Mouse (Mus musculus) adrenal gland, postnatal 4 days (tissue): Measurements from ENCODE around the gene Gm3880. TPM values are rescaled to one million over a fixed set of nuclear protein-coding genes. Genes with fewer than 3 reads are reported as not detected.
"Not testable (repeated sequence)": the region's sequence is repeated elsewhere in the genome, so short reads cannot be mapped to it uniquely, and the experiment has no call there.

Source experiments
- DNase-seq, 2 experiments: peaks; one replicate each; pipeline ENCODE4 v3.0.0; 2021 to 2022; ENCODE audit warnings: low spot score in 2 of 2, mixed read lengths in 2 of 2
- long read RNA-seq, 2 experiments: library from polyadenylated mRNA; stranded (forward); transcript quantifications; one replicate each; pipeline ENCODE4 v2.0.0; 2021
- total RNA-seq, 2 experiments: library from RNA; stranded (reverse); gene quantifications; 2 replicates each; pipeline ENCODE4 v1.2.3; 2021

The Gm3880 gene
- not detected for total RNA-seq
- long read RNA-seq, experiment 1: 0 reads
- long read RNA-seq, experiment 2: 0 reads

DNA sequence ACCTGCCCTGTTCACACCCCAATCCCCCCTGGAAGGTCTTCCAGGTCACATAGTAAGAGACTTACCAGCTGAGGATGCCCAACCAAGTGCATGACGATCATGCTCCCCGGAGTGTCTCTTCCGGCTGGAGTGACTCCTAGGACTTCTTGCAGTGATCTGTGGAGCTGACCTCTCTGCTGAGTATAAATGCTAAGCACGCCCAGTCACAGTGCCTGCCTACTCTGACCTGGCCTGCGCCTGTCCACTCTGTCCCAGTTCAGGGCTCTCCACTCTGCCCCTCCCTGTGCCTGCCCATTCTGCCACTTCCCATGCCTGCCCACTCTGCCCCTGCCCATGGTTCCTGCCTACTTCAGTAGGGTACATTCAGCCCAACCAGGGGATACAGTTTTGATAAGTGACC lies at the start of gene Gm3880:
Gene Gm3880 (minus strand): TSS at position 101 of the 400 bp plus-strand sequence.
- not testable (repeated sequence) for DNase-seq

DNA sequence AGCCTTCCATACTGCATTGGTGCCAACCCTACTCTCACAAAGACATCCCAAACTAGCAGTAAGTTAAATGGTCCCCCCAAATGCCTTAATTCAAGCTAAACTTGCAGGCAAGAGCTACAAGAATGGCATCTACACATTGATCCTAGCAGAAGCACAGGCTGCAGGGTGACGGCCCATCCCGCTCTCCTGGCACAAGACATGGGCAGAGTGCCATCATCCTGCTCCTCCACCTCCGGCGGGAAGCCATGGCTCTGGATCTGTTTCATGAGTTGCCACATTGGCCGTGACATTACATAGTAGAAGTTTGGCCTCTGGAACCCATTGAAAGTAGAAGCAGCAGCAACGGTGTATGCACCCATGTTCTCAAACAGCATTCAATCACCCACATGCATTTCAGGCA lies 37.5 kb upstream of the Gm3880 start:
- not testable (repeated sequence) for DNase-seq

DNA sequence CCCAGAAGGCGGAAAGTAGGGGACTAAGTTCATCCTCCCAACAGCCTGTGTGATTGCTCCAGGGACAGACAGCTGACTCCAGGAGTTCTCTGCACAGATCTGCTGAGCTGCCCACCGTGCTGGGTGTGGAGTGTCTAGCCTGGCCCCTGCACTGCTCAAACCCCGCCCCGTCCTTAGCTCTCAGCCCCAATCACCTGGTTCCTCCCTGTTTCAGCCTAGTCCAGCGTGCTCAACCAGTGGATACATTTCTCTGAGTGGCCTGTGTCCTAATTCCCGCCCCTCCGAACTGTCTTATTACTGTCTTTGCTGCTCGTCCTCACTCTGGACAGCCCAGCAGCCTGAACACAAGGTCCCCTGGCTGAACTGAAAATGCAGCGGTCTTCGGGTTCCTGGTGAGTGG lies 20.8 kb upstream of the Gm3880 start, which contains the start of the genes Gm9112 and Dmrtc1b:
Gene Gm9112 (minus strand): TSS at position 101 of the 400 bp plus-strand sequence.
Gene Dmrtc1b (plus strand): TSS at position 331 of the 400 bp plus-strand sequence.
- not testable (repeated sequence) for DNase-seq

DNA sequence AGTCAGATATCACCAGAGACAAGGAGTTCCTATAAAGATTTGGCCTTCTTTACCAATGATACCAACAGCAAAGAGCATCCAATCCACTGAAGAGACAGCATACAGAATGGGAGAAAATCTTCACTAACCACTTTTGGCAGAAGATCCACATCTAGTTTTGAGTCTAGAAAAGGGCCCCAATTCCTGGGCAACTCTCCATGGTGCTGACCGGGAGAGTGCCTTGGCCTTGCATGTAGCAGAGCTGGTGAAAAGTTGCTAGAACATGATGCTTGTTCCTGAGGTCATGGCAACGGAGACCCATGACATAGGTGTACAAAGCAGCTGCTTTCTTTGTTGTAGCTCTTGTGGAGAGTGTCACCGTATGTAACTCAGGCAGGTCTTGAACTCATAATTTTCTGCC lies 13.9 kb upstream of the Gm3880 start:
- not testable (repeated sequence) for DNase-seq

DNA sequence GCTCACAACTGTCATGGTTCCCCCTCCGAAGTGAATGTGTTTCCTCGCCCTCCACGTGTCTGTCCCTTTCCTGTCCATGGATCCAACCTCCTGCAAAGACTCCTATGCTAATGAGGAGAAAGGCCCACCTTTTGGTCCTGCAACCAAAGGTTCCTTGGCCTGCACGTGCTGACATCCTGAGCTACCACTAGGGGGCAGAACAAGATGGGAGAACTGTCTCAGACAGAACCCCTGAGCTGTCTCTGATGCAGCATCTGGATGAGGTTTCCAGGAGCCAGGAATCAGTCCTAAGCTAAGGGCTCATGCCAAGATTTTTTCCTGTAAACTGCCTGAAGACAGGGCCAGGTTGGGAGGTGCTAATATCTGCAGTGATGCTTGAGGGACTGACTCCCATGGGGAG lies 2.5 kb upstream of the Gm3880 start:
- DNase-seq: not testable (repeated sequence)

DNA sequence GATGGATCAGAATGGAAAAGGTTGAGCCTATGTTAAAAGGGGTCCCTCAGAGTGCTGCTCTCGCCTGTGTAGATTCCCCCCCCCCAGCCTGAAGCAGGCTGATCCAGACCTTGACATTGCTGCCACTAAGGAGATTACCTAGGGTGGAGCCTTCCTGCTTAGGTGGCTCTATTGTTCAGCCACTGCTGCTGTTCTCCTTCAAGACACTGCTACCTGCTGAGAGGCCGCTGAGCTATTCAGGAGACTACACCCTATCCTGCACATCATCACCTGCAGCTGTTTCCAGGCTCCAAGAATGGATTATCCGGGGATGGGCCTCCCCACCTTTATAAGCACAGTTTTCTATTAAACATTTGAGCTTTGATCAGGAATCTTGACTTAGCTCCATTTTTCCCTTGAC lies 2.1 kb downstream of the Gm3880 start:
- DNase-seq: not testable (repeated sequence)

DNA sequence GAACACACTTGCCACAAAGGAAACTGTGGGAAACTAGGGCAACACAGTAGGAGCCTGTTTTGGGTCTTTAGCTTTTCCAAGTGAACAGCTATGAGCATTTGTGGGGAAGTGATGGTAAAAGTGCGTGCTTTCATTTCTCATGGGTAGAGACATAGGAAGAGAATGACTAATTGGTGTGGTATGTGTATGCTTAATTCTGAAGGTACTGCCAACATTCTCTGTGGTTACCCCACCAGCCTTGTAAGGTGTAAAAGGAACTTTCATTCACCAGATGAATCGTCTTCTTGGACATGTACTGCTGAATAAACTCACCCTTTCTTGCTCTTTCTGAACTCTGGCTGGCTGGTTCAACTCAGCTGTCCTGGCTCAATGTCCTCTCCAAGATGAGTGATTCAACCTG lies 20.1 kb downstream of the Gm3880 start:
- DNase-seq: no peak

DNA sequence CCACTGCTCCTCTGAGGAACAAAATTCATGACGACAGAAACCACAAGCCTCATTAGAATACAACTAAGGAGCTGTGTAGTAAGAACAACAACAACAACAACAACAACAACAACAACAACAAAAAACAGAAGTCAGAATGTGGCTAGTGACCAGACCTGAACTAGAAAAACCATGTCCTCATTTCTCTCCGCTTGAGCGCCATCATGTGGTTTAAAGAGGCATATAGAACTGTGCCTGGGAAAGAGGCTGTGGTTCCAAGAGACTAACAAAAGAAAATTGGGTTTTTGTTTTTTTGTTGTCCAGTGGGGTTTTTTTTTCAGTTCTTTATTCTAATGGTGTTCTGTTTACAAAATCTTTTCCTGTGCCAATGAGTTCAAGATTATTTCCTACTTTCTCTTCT lies 26.1 kb downstream of the Gm3880 start:
- no peak for DNase-seq

DNA sequence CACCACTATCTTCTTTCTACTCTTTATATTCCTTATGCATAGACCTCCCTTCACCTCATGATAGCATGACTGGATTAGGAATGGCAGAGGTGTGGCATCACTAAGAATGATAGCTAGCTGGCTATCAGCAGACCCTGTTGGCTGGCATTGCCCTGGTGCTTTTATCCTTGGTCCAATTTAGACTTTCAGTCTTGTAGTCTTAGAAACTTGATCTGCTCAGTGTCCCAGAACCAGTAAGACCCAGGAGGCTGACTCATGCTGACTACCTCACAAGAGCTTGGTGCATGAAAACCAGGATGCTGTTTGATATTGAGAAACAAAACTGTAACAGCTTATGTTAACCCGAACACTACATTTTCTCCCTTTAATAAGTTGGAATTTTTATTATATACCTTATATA lies 41.1 kb downstream of the Gm3880 start:
- no peak for DNase-seq

DNA sequence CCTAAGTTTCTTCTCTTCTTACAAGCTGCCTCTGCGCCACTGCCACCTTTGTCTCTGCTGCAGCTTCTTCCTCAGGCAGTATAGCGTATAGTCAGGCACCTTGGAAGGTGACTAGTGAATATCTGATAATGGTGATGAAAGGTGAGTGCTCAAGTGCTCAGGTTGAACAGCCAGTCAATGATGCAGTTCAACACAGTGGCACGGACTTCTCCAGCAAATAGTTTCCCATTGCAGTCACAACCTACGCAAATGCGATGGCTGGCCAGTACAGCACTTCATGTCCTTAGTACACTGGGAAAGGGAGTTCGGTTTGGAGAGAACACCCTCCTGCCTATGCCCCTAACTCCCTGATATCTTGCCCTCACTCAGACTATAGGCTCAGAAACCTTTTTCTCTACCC lies 41.6 kb downstream of the Gm3880 start:
- DNase-seq: no peak

DNA sequence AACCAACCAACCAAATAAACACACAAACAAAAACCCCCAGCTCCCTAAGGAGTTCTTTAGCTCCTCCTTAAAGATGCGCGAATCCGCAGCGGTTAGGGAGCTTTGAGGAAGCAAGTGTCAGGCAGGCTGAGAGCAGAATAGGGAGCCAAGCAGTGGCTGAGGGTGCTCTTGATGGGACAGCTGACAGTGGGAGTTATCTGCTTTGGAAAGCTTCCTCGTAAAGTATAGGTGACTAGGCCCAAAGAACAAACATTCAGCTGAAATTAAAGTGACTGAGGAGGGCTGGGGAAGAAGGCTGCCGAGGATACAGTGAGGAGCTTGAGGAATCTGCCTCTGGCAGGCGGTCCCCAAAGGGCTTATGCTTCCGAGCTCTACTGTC lies 42.2 kb downstream of the Gm3880 start:
- no peak for DNase-seq

DNA sequence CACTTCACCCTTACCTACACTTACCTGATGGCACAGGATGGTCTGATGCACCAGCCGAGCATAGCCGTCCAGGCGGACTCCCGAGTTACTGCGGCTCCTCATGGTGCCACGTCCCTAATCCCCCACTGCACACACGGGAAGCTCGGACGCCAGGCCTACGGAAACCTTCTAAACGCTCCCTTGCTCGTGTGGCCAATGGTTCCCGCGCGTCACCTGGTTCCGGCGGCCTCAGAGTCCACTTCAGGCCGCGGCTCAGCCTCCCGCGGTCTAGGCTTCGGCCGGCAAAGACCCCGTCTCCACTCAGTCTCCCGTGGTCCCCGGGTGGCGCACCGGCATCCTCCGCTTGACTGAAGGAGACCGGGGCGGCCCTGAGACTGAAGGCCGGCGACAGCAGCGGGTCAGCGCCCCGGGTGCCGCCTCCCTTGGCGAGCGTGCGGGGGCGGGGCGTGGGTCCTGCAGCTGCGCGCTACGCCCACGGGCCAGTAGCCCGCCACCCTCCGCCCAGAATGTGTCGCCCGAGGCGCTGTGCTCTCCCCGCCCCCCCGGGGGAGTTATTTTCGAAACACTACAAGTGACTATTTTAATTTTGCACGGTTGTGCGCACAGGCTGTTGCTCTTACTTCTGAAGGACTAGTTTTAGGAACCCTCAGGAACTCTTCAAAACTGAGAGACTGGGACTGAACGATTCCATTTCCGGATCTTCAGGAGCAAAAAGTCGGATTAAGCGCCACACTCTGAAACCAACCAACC lies 42.8 kb downstream of the Gm3880 start, which contains the start of gene Phka1:
Gene Phka1 (minus strand): TSS at position 424 of the 750 bp plus-strand sequence.
- peak; percentile 48 to 55 for DNase-seq

Other genes with a start within 250 kb of the Gm3880 start
- 10 to 100 TPM; 10.8 to 11.0 TPM for gene Hdac8, start 181.6 kb downstream of the Gm3880 start, total RNA-seq
- gene Phka1, start 42.7 kb downstream of the Gm3880 start, total RNA-seq: 10 to 100 TPM; 15.5 to 17.0 TPM
- not detected for gene Gm9112, start 20.7 kb upstream of the Gm3880 start, total RNA-seq
- gene Dmrtc1b, start 20.9 kb upstream of the Gm3880 start, total RNA-seq: not detected
- not detected for gene Dmrtc1c1, start 116.0 kb upstream of the Gm3880 start, total RNA-seq
- gene Dmrtc1c2, start 167.6 kb upstream of the Gm3880 start, total RNA-seq: not detected
- gene 1700031F05Rik, start 181.0 kb upstream of the Gm3880 start, total RNA-seq: not detected
- gene Dmrtc1a, start 221.7 kb upstream of the Gm3880 start, total RNA-seq: under 1 TPM; 0.64 to 0.79 TPM
- gene 1700011M02Rik, start 221.9 kb upstream of the Gm3880 start, total RNA-seq: not detected
- not detected for gene 1700018G05Rik, start 241.4 kb upstream of the Gm3880 start, total RNA-seq